13 mouse cellular contexts compared by ENCODE assay signal in the genomic region with DNA sequence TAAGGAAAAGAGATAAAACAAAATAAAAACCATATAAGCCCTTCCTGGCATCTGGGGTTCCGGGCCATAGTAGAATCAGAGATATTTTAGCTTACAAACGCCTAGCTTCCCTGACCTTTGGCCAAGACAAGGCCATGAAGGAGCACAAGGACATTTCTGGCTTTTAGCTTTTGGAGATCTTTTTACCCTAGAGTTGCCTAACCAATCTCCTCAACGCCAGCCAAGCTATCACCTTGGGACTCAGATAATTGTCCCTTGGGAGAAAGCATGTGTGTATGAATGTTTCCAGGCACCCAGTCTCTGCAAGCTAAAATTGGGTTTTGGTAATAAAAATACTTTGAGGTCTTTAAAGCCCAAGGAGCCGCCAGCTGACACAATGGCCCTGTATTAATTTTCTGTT.
"Had no signal": no experiment of that assay in that cellular context is flagged by ENCODE, and none has a peak within 500 bp of the region (broad histone marks: within the 10 kb centered on the region; RNA-seq: fewer than 3 reads in every experiment).

No protein-coding gene starts in this region.

- DNase-seq: gastrocnemius, adult 2 months; gastrocnemius, postnatal 10 days; gastrocnemius, postnatal 25 days; heart, adult 2 months; heart, postnatal 10 days; heart, postnatal 4 days; kidney, adult 18-20 months; kidney, adult 8-10 months; kidney, postnatal 10 days; kidney, postnatal 25 days; kidney, postnatal 4 days; liver; liver, embryonic 13.5 days had no signal
